Mouse (Mus musculus) forebrain, embryonic 14.5 days (tissue): ENCODE data around the gene Acaa1b. TPM values are rescaled to one million over a fixed set of nuclear protein-coding genes. Genes with fewer than 3 reads are reported as not detected.

Experiments
- ATAC-seq: fragments of 200-750 bp; cut with Nextera tagmentation; 2 replicates; pipeline ENCODE4 v1.8.0; 2017; ENCODE audit warnings: mild to moderate bottlenecking, moderate library complexity
- DNase-seq: peaks from one replicate; pipeline ENCODE4 v3.0.0-alpha.2; 2015; ENCODE audit warnings: low spot score
- H3K27ac ChIP-seq: fragments of 300-500 bp; sonication (generic); 2 replicates; pipeline ENCODE4 v1.5.1; 2014; ENCODE audit warnings: low read depth, mild to moderate bottlenecking, control low read depth, low read length, moderate library complexity
- H3K27me3 ChIP-seq: fragments of 300-500 bp; sonication (generic); replicated peaks from 2 replicates; pipeline ENCODE4 v1.6.1; 2014; ENCODE audit warnings: low read length, control low read depth, mixed read lengths; ENCODE audit not compliant: control insufficient read depth, insufficient read depth
- H3K36me3 ChIP-seq: fragments of 300-500 bp; sonication (generic); 2 replicates; pipeline ENCODE4 v1.6.1; 2014; ENCODE audit warnings: low read length, control low read depth; ENCODE audit not compliant: control insufficient read depth, insufficient read depth
- H3K4me1 ChIP-seq: fragments of 300-500 bp; sonication (generic); 2 replicates; pipeline ENCODE4 v1.6.1; 2014; ENCODE audit warnings: antibody characterized with exemption, low read length, control low read depth; ENCODE audit not compliant: control insufficient read depth, insufficient read depth
- H3K4me2 ChIP-seq: fragments of 300-500 bp; sonication (generic); 2 replicates; pipeline ENCODE4 v1.6.1; 2014; ENCODE audit warnings: mild to moderate bottlenecking, control low read depth, low read length
- H3K4me3 ChIP-seq: fragments of 300-500 bp; sonication (generic); 2 replicates; pipeline ENCODE4 v1.5.1; 2014; ENCODE audit warnings: low read depth, low read length, control low read depth
- H3K9ac ChIP-seq: fragments of 300-500 bp; sonication (generic); 2 replicates; pipeline ENCODE4 v1.6.1; 2014; ENCODE audit warnings: mild to moderate bottlenecking, low read length, control low read depth, moderate library complexity
- H3K9me3 ChIP-seq: fragments of 300-500 bp; sonication (generic); replicated peaks from 2 replicates; pipeline ENCODE4 v1.6.1; 2016; ENCODE audit warnings: low read length, control low read depth, mixed read lengths; ENCODE audit not compliant: control insufficient read depth
- WGBS: fragments of 180-500 bp; shearing (Covaris S2); extraction: QIAGEN DNeasy Blood & Tissue Kit; methylation state at CpG from one replicate; pipeline ENCODE4 v1.1.7; 2014; 5-methylcytosine and 5-hydroxymethylcytosine counted together
- polyA plus RNA-seq: library from polyadenylated mRNA; unstranded; fragments of >200 nt; fragmentation: Nextera tagmentation; extraction: Ambion mirVana; gene quantifications from 2 replicates; pipeline ENCODE4 v1.2.1, GENCODE M21; 2014

The Acaa1b gene
- polyA plus RNA-seq, 1 experiment from 2014 or later, result 1.3 TPM

GRCm38 (mm10) chr9:119179292-119179691 is 22.4 kb upstream of the Acaa1b start:
- no peak overlapping the region for H3K4me2 ChIP-seq
- DNase-seq (no peak), ATAC-seq (no peak)
- 95% methylated on average over 11 of the region's 11 CpGs for WGBS
- H3K36me3 ChIP-seq, result no peaks in the 10 kb centered on the region
- no peaks in the 10 kb centered on the region for H3K27me3 ChIP-seq
- no peaks in the 10 kb centered on the region for H3K9me3 ChIP-seq
- no peak overlapping the region for H3K4me3 ChIP-seq
- H3K9ac ChIP-seq, result no peak overlapping the region
- H3K27ac ChIP-seq, result no peak overlapping the region
- no peaks in the 10 kb centered on the region for H3K4me1 ChIP-seq

GRCm38 (mm10) chr9:119167608-119168007 is 10.7 kb upstream of the Acaa1b start:
- Histone ChIP-seq H3K9me3 (no peaks in the 10 kb centered on the region), H3K9ac (no peak overlapping the region), H3K27ac (no peak overlapping the region), H3K4me2 (no peak overlapping the region), H3K4me1 (no peaks in the 10 kb centered on the region), H3K27me3 (no peaks in the 10 kb centered on the region), H3K4me3 (no peak overlapping the region), H3K36me3 (no peaks in the 10 kb centered on the region)
- no peak for DNase-seq
- 94% methylated on average over 2 of the region's 2 CpGs for WGBS
- ATAC-seq, result no peak

- 91% methylated on average over 6 of the region's 6 CpGs for WGBS
- Histone ChIP-seq H3K9me3 (no peaks in the 10 kb centered on the region), H3K27ac (no peak overlapping the region), H3K36me3 (no peaks in the 10 kb centered on the region), H3K9ac (no peak overlapping the region), H3K4me3 (no peak overlapping the region), H3K4me1 (no peaks in the 10 kb centered on the region), H3K27me3 (no peaks in the 10 kb centered on the region), H3K4me2 (no peak overlapping the region)
- ATAC-seq (no peak), DNase-seq (no peak)
Measured at GRCm38 (mm10) chr9:119165548-119165947, 8.7 kb upstream of the Acaa1b start.

- H3K27ac ChIP-seq, result no peak overlapping the region
- H3K4me1 ChIP-seq, result no peaks in the 10 kb centered on the region
- H3K9ac ChIP-seq, result no peak overlapping the region
- no peaks in the 10 kb centered on the region for H3K27me3 ChIP-seq
- DNase-seq, result no peak
- H3K36me3 ChIP-seq, result no peaks in the 10 kb centered on the region
- ATAC-seq, result no peak
- no peak overlapping the region for H3K4me3 ChIP-seq
- H3K9me3 ChIP-seq, result no peaks in the 10 kb centered on the region
- H3K4me2 ChIP-seq, result no peak overlapping the region
- 88% methylated on average over 7 of the region's 7 CpGs for whole genome bisulfite sequencing
Measured at GRCm38 (mm10) chr9:119164743-119165142, 7.8 kb upstream of the Acaa1b start.

DNA sequence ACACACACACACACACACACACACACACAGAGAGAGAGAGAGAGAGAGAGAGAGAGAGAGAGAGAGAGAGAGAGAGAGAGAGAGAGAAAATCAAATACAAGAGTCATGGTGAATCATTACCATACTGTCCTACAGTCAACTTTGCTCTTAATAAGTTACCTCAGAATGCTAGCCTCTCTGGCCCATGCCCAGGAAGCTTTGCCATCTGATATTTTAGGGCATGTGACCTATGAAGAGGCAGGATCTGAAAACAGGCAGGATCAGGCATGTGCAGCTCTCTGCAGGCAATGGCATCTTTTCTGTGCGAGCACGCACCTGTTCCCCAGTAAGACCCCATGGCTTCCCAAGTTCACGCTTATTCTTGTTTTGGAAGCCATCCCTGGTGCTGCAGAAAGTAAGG is 3.8 kb upstream of the Acaa1b start:
- no peak overlapping the region for H3K4me2 ChIP-seq
- no peaks in the 10 kb centered on the region for H3K9me3 ChIP-seq
- H3K9ac ChIP-seq, result no peak overlapping the region
- H3K4me1 ChIP-seq, result no peaks in the 10 kb centered on the region
- DNase-seq (no peak), ATAC-seq (no peak)
- no peak overlapping the region for H3K27ac ChIP-seq
- H3K36me3 ChIP-seq, result no peaks in the 10 kb centered on the region
- H3K27me3 ChIP-seq, result no peaks in the 10 kb centered on the region
- H3K4me3 ChIP-seq, result no peak overlapping the region
- 92% methylated on average over 3 of the region's 3 CpGs for WGBS

DNA sequence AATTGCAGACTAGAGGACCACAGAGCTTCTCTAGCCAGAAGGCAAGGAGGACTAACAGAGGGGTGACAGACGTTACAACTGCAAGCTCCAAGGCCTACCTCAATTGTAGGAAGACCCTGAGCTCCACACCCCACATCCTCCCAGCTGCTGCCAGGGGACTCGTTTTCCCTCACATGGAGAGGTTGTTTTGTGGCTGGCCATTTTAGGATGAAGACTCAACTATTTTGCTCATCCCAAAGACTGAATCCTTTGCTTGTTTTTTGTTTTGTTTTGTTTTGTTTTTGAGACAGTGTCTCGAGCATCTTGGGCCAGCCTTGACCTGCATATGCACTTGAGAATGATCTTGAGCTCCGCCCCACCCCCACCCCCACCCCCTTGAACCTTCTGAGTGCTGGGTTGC is 2.0 kb upstream of the Acaa1b start, which contains the start of gene Gm47289:
Gene Gm47289, plus strand, starts transcription at position 301 of the 400 bp plus-strand sequence.
- ATAC-seq, result no peak
- no peak within 1 kb of the TSS for H3K27ac ChIP-seq
- 57% methylated on average over 4 of the region's 4 CpGs for WGBS

GRCm38 (mm10) chr9:119155826-119156225 is 1.1 kb downstream of the Acaa1b start:
- no peaks in the 10 kb centered on the region for H3K4me1 ChIP-seq
- H3K27me3 ChIP-seq, result no peaks in the 10 kb centered on the region
- WGBS, result 53% methylated on average over 7 of the region's 7 CpGs
- ATAC-seq (no peak), DNase-seq (peak; percentile 39)
- no peaks in the 10 kb centered on the region for H3K36me3 ChIP-seq
- no peak overlapping the region for H3K27ac ChIP-seq
- H3K9me3 ChIP-seq, result no peaks in the 10 kb centered on the region
- H3K4me3 ChIP-seq, result no peak overlapping the region
- H3K9ac ChIP-seq, result no peak overlapping the region
- peak overlapping the region; percentile 58; the same call in 1 of the 2 replicates for H3K4me2 ChIP-seq

More for the DNA sequence above, 2.0 kb upstream of the Acaa1b start, which contains the start of gene Gm47289:
- no peak within 1 kb of the TSS for H3K4me3 ChIP-seq
- H3K9me3 ChIP-seq, result no peaks in the 10 kb centered on the region
- no peak within 1 kb of the TSS for H3K4me2 ChIP-seq
- no peaks in the 10 kb centered on the region for H3K27me3 ChIP-seq
- DNase-seq, result no peak
- H3K9ac ChIP-seq, result no peak within 1 kb of the TSS
- H3K4me1 ChIP-seq, result no peaks in the 10 kb centered on the region
- H3K36me3 ChIP-seq, result no peaks in the 10 kb centered on the region

- DNase-seq, result no peak
- Histone ChIP-seq H3K9me3 (no peaks in the 10 kb centered on the region), H3K4me1 (no peaks in the 10 kb centered on the region), H3K27me3 (no peaks in the 10 kb centered on the region), H3K9ac (no peak overlapping the region), H3K36me3 (no peaks in the 10 kb centered on the region), H3K4me2 (no peak overlapping the region), H3K27ac (no peak overlapping the region), H3K4me3 (no peak overlapping the region)
- no peak for ATAC-seq
- 86% methylated on average over 8 of the region's 8 CpGs for WGBS
Measured at GRCm38 (mm10) chr9:119155416-119155815, 1.5 kb downstream of the Acaa1b start.

DNA sequence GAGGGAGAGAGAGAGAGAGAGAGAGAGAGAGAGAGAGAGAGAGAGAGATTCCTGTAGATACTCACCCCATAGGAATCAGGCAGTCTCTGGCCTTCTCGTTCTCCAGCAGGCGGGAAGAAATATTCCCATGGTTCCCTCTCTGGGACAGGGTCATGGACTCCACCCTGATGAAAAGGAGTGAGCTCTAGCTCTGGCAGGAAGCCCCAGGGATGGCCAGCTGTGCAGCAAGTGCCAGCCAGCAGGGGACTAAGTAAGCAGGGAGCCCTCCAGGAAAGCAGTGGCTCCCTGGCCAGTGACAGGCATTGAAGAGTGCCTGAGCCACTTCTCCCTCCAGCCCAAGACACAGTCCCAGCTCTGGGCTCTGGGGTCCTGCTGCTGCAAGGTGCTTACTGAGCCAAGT is 5.1 kb downstream of the Acaa1b start:
- Histone ChIP-seq H3K9me3 (no peaks in the 10 kb centered on the region), H3K4me3 (no peak overlapping the region), H3K9ac (no peak overlapping the region), H3K4me1 (no peaks in the 10 kb centered on the region), H3K36me3 (no peaks in the 10 kb centered on the region), H3K27me3 (no peaks in the 10 kb centered on the region), H3K4me2 (no peak overlapping the region), H3K27ac (no peak overlapping the region)
- DNase-seq (no peak), ATAC-seq (no peak)
- 52% methylated on average over 2 of the region's 2 CpGs for WGBS
